Mouse (Mus musculus): Measurements from ENCODE around the gene Ddx55. TPM values are rescaled to one million over a fixed set of nuclear protein-coding genes. Genes with fewer than 3 reads are reported as not detected.

Gene Ddx55
- total RNA-seq (2023; ENCODE audit: inconsistent age) = 40.4 to 44.1 TPM (median 42.1 TPM) in 4 replicates

GRCm38 (mm10) chr5:124552558-124553307, at the start of gene Ddx55:
Gene Ddx55 (plus strand): TSS chr5:124552864.

GRCm38 (mm10) chr5:124530655-124531582, 21.7 kb upstream of the Ddx55 start, which contains the start of gene Rilpl1:
Gene Rilpl1 (minus strand): TSS chr5:124531391.

GRCm38 (mm10) chr5:124540383-124540786, 12.3 kb upstream of the Ddx55 start, which contains the start of gene Tmed2:
Gene Tmed2 (plus strand): TSS chr5:124540695.

GRCm38 (mm10) chr5:124578633-124579317, 26.1 kb downstream of the Ddx55 start, which contains the start of the genes Eif2b1 and Gtf2h3:
Gene Eif2b1 (minus strand): TSS chr5:124579131.
Gene Gtf2h3 (plus strand): TSS chr5:124579140.

Other genes starting within 250 kb of the Ddx55 start
- 22.6 to 34.6 TPM (median 30.4 TPM) in 4 replicates for gene Mphosph9, start 224.9 kb upstream of the Ddx55 start, total RNA-seq (2023; ENCODE audit: inconsistent age)
- gene 2810006K23Rik, start 224.8 kb upstream of the Ddx55 start, total RNA-seq (2023; ENCODE audit: inconsistent age) = 4.7 to 7.1 TPM (median 6.1 TPM) in 4 replicates
- gene Cdk2ap1, start 189.8 kb upstream of the Ddx55 start, total RNA-seq (2023; ENCODE audit: inconsistent age) = 98.9 to 113 TPM (median 107 TPM) in 4 replicates
- 183 to 219 TPM (median 206 TPM) in 4 replicates for gene Sbno1, start 126.9 kb upstream of the Ddx55 start, total RNA-seq (2023; ENCODE audit: inconsistent age)
- 48.6 to 55.1 TPM (median 54.1 TPM) in 4 replicates for gene Kmt5a, start 112.9 kb upstream of the Ddx55 start, total RNA-seq (2023; ENCODE audit: inconsistent age)
- gene Rilpl2, start 74.5 kb upstream of the Ddx55 start, total RNA-seq (2023; ENCODE audit: inconsistent age) = 153 to 158 TPM (median 154 TPM) in 4 replicates
- gene Snrnp35, start 69.7 kb upstream of the Ddx55 start, total RNA-seq (2023; ENCODE audit: inconsistent age) = 15.0 to 23.3 TPM (median 18.6 TPM) in 4 replicates
- gene Rilpl1, start 21.5 kb upstream of the Ddx55 start, total RNA-seq (2023; ENCODE audit: inconsistent age) = 2.3 to 3.0 TPM (median 2.6 TPM) in 4 replicates
- gene Tmed2, start 12.2 kb upstream of the Ddx55 start, total RNA-seq (2023; ENCODE audit: inconsistent age) = 97.8 to 118 TPM (median 104 TPM) in 4 replicates
- gene Eif2b1, start 26.3 kb downstream of the Ddx55 start, total RNA-seq (2023; ENCODE audit: inconsistent age) = 28.5 to 30.5 TPM (median 30.1 TPM) in 4 replicates
- 35.9 to 40.2 TPM (median 37.1 TPM) in 4 replicates for gene Gtf2h3, start 26.3 kb downstream of the Ddx55 start, total RNA-seq (2023; ENCODE audit: inconsistent age)
- 50.5 to 59.9 TPM (median 51.4 TPM) in 4 replicates for gene Atp6v0a2, start 75.7 kb downstream of the Ddx55 start, total RNA-seq (2023; ENCODE audit: inconsistent age)
- gene Dnah10, start 172.2 kb downstream of the Ddx55 start, total RNA-seq (2023; ENCODE audit: inconsistent age) = not detected in 4 replicates